Mouse (Mus musculus): ENCODE results near the gene Xylt1.

DNA sequence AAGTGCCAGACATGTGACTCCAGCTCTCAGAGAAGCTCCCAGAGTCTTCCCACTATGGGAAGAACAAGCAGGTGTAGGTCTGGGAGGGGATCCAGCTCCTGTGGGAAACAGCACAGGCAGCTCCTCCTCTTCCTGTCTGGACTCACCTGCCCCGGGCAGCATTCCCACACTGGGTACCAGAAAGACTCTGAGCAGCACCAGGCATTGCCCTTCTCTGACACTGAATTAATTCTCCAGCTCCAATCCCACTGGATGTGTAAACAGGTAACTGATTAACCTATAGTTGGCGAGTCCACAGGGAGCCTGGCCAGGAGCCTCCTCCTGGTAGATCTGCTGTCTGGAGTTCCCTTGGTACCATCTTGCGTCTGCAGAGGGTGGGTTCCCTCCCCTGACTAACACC lies 248.0 kb downstream of the Xylt1 start:
- TF ChIP-seq CTCF (IDR thresholded peaks at IDR 0.05; ENCODE audit: low read depth, low read length) (no peak), POLR2A (IDR thresholded peaks at IDR 0.05; ENCODE audit: borderline replicate concordance, low read depth, low read length) (no peak)

Data from bone marrow macrophage, adult 2 months (primary cell).